Mouse (Mus musculus) cerebellum, adult 18-20 months (tissue): ENCODE results near the gene Atg10.
"Not testable (repeated sequence)": the region's sequence is repeated elsewhere in the genome, so short reads cannot be mapped to it uniquely, and the experiment has no call there.

Experiments used
- DNase-seq, 2 experiments: peaks; one replicate each; pipeline ENCODE4 v3.0.0; 2021

The Atg10 gene

GRCm38 (mm10) chr13:90928266-90928665 lies 295.5 kb downstream of the Atg10 start:
- not testable (repeated sequence) for DNase-seq

GRCm38 (mm10) chr13:90926938-90927633 lies 296.7 kb downstream of the Atg10 start:
- no peak for DNase-seq

- no peak for DNase-seq
These were observed 297.5 kb downstream of the Atg10 start for GRCm38 (mm10) chr13:90926125-90926765.

- DNase-seq = no peak
These were observed 298.6 kb downstream of the Atg10 start for GRCm38 (mm10) chr13:90925191-90925590.

- no peak for DNase-seq
These were observed 299.7 kb downstream of the Atg10 start for GRCm38 (mm10) chr13:90924072-90924471.

- DNase-seq = not testable (repeated sequence)
These were observed 300.2 kb downstream of the Atg10 start for GRCm38 (mm10) chr13:90923617-90924016.

GRCm38 (mm10) chr13:90922751-90923612 lies 300.8 kb downstream of the Atg10 start, which contains the start of gene Rps23:
Gene Rps23, plus strand, starts transcription at chr13:90922958.
- peak; percentile 90 to 91 for DNase-seq

- DNase-seq = no peak
These were observed 309.0 kb downstream of the Atg10 start for GRCm38 (mm10) chr13:90914721-90915120.

- DNase-seq = no peak
These were observed 310.0 kb downstream of the Atg10 start for GRCm38 (mm10) chr13:90913675-90914192.

- no peak for DNase-seq
These were observed 310.8 kb downstream of the Atg10 start for GRCm38 (mm10) chr13:90912760-90913674.

- no peak for DNase-seq
These were observed 316.4 kb downstream of the Atg10 start for GRCm38 (mm10) chr13:90907376-90907775.

GRCm38 (mm10) chr13:90905176-90905575 lies 318.6 kb downstream of the Atg10 start, which contains the start of gene Atp6ap1l:
Gene Atp6ap1l, minus strand, starts transcription at chr13:90905355.
- DNase-seq = no peak

GRCm38 (mm10) chr13:90896821-90897220 lies 326.9 kb downstream of the Atg10 start:
- no peak for DNase-seq

GRCm38 (mm10) chr13:90896098-90896497 lies 327.7 kb downstream of the Atg10 start:
- peak; percentile 15 to 25 for DNase-seq

- DNase-seq = no peak
These were observed 328.9 kb downstream of the Atg10 start for GRCm38 (mm10) chr13:90894819-90895218.

GRCm38 (mm10) chr13:90890111-90890510 lies 333.7 kb downstream of the Atg10 start:
- no peak for DNase-seq

GRCm38 (mm10) chr13:90886568-90886983 lies 337.2 kb downstream of the Atg10 start:
- peak; percentile 49 to 61 for DNase-seq

GRCm38 (mm10) chr13:90885856-90886532 lies 337.8 kb downstream of the Atg10 start:
- no peak for DNase-seq
